Mouse (Mus musculus) small intestine, adult 10 weeks (tissue): Measurements from ENCODE around the gene Adgrf3. TPM values are rescaled to one million over a fixed set of nuclear protein-coding genes. Genes with fewer than 3 reads are reported as not detected.

Experiments
- polyA plus RNA-seq: library from polyadenylated mRNA; stranded (reverse); fragments of 350-450 nt; fragmentation: Illumina TruSeq; extraction: RNeasy Lipid Tissue Mini Kit (QIAGEN cat#74804); gene quantifications from one replicate; pipeline ENCODE4 v1.2.3, GENCODE M21; 2014; ENCODE audit warnings: low replicate concordance

The Adgrf3 gene
- polyA plus RNA-seq = not detected

DNA sequence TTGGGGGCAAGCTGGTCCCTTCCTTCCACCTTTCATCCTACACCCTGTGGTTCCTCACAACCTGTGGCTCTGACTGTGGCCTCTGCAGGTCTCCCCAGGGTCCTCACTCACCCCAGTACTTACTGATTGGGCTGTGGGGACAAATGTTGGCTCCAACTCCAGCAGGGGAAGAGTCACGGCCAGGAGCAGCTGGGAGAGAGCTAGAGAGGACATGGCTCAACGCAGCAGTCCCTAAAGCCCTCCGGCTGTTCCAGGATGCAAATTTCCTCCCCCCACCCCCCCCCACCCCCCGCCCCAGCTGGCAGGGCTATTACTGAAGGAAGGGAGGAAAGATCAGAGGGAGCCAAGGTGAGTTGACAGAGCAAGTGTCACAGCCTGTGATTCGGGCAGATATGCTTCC is at the start of gene Adgrf3:
TSS of gene Adgrf3 (minus strand) at position 230 of the 400 bp plus-strand sequence.

DNA sequence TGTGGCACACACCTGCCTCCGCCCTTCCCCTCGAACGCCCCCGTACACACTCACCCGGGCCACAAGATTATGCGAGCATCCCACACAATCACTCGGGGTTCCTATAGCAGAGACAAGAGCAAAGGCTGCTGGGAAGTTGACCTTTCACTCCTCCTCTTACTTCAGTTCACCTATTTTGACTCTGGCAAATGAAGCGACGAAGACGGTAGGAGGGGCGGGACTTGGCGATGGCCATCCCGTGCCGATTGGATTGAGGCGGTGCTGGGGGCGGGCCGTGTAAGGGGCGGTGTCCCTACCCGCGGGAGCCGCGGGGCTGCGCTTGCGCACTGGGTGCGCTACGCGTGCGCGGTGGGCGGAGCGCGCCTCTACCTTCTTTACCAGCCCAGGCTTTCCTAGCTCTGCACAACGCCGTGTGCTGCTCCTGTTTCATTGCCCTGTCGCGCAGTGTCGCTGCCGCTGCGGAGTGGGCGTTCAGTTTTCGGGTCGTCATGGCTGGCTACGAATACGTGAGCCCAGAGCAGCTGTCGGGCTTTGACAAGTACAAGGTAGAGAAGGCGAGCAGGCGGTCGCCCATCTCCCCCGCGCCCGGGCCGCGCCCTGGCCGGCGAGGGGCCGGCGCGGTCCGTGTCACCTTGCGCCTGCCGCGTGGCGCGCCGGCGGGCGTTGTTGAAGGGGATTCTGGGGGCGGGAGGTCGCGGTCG is 26.9 kb upstream of the Adgrf3 start, which contains the start of gene Selenoi:
TSS of gene Selenoi (plus strand) at position 311 of the 701 bp plus-strand sequence.

DNA sequence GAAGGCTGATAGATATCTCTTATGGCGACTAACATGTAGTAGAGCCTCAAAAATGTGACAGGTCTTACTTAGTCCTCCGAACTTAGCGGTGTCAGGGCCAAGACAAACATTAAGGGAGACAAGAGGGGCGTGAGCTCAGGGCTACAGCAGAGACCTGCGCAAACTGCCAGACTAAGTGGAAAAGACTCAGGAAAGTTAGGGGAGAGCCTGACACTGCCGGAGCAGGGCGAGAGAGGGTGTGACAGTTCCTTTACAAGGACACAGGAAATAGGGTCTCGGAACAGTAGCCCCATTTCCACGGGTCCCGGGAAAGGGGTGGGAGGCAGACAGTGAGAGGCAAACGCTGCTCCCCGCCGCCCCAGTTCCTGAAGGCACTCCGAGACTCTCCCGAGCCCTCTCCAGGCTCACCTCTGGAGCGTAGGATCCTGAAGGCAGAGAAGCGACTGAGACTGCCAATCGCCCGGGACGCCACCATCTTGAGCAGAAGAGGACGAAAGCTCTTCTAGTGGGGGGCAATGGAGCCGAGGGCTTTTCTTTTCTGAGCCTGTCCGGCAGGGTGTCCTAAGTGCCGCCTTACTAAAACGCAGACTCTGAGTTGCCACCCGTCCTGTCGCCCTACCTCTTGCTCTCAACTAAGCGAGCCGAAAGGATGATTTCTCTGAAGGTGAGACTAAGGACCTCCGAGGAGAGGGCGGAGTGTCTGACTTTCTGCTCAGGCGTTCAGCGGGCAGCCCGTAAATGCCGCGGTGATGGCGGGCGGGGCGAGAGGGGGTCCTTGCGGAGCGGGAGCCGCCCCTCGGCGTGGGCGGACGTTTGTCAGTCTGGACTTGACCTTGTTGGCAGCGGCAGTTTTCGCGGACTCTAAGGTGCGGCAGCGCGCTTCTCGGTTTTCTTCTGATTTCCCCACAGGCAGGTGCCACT is 50.8 kb downstream of the Adgrf3 start, which contains the start of the genes Hadha and Hadhb:
TSS of gene Hadha (minus strand) at position 689 of the 921 bp plus-strand sequence.
TSS of gene Hadhb (plus strand) at position 775 of the 921 bp plus-strand sequence.

Other genes starting within 250 kb of the Adgrf3 start
- gene Il6, start 192.6 kb downstream of the Adgrf3 start, polyA plus RNA-seq = 0.67 TPM
- 20.3 TPM for gene Tyms, start 132.1 kb downstream of the Adgrf3 start, polyA plus RNA-seq
- not detected for gene Garem2, start 100.6 kb downstream of the Adgrf3 start, polyA plus RNA-seq
- not detected for gene 3110082J24Rik, start 99.6 kb downstream of the Adgrf3 start, polyA plus RNA-seq
- gene Hadha, start 50.6 kb downstream of the Adgrf3 start, polyA plus RNA-seq = 172 TPM
- gene Hadhb, start 50.5 kb downstream of the Adgrf3 start, polyA plus RNA-seq = 799 TPM
- gene Selenoi, start 26.9 kb upstream of the Adgrf3 start, polyA plus RNA-seq = 125 TPM
- gene Drc1, start 75.7 kb upstream of the Adgrf3 start, polyA plus RNA-seq = not detected